10 mouse cellular contexts compared by ENCODE assay signal in the genomic region with DNA sequence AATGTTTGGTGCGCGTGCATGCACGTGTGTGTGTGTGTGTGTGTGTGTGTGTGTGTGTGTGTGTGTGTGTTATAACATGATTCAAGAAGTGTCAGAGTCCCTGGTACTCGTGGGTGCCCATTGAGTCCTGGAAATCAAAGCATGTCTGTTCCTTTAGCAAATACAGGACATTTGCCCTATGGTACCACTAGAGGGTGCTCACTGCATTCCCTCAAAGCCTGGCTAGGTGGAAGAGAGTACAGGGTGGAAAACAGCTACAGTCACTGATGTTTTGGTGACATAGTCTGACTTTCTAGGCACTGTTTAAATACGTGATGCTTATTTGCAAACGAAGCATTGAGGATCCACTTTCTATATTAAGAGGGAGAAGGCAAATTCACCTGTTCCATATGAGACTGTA. TPM values are rescaled to one million over a fixed set of nuclear protein-coding genes. Genes with fewer than 3 reads are reported as not detected.
DNase-seq lines count a peak whose midpoint lies in the region; ATAC-seq and TF ChIP-seq lines count a peak whose summit lies in the region.
"Had no signal": no experiment of that assay in that cellular context is flagged by ENCODE, and none has a peak within 500 bp of the region (broad histone marks: within the 10 kb centered on the region; RNA-seq: fewer than 3 reads in every experiment).

No protein-coding gene starts in this region.

- no peaks in the 10 kb centered on the region for H3K27me3 ChIP-seq in spleen, adult 2 months (ENCODE audit: control insufficient read depth, insufficient read depth, low read length)
- no peaks in the 10 kb centered on the region for H3K27me3 ChIP-seq in forebrain, embryonic 15.5 days
- no peaks in the 10 kb centered on the region for H3K27me3 ChIP-seq in kidney, adult 2 months (replicated peaks; ENCODE audit: control insufficient read depth, insufficient read depth, low read length)
- no peaks in the 10 kb centered on the region for H3K27me3 ChIP-seq in limb, embryonic 10.5 days (ENCODE audit: low read depth, poor library complexity, severe bottlenecking)
- H3K27me3 ChIP-seq in midbrain, postnatal 0 days (ENCODE audit: insufficient read depth, low read length), result 0 out of 2 replicates have a peak, but pooled peaks cover 11% of the 10 kb centered on the region

- 0 out of 2 replicates have a peak, but pooled peaks have one; percentile 48 for TF ChIP-seq CTCF in spleen, adult 2 months (IDR thresholded peaks at IDR 0.05; ENCODE audit: extremely low read depth, insufficient read depth, insufficient read length, insufficient replicate concordance)
- TF ChIP-seq CTCF in kidney, adult 2 months (conservative IDR thresholded peaks at IDR 0.05; ENCODE audit: insufficient read depth, insufficient read length, low read depth, low read length), result peak; percentile 83
- TF ChIP-seq CTCF in midbrain, postnatal 0 days (IDR thresholded peaks at IDR 0.05), result peak; percentile 99

- DNase-seq in spleen, adult 2 months (ENCODE audit: low read depth in 1 of 2, low spot score in 2 of 2), result peak in 1 of 2 experiments; percentile 11
- no peak for DNase-seq in spleen, postnatal 4 days (ENCODE audit: low spot score in 2 of 2)
- peak; percentile 20 for DNase-seq in cerebellum, adult 11-12 months
- DNase-seq in kidney, adult 2 months, result peak; percentile 15
- peak; percentile 33 for DNase-seq in limb, embryonic 10.5 days (ENCODE audit: low spot score)
- peak; percentile 89 for DNase-seq in midbrain, postnatal 0 days (ENCODE audit: low spot score)
- DNase-seq in testis, postnatal 14 days (ENCODE audit: low spot score), result no peak

- no peak overlapping the region for H3K4me2 ChIP-seq in forebrain, embryonic 15.5 days (replicated peaks)
- H3K4me2 ChIP-seq in midbrain, postnatal 0 days (ENCODE audit: low read depth, low read length, poor library complexity, severe bottlenecking), result no peak overlapping the region
- H3K4me2 ChIP-seq: embryonic facial prominence, embryonic 13.5 days had no signal

- H3K9me3 ChIP-seq in forebrain, embryonic 15.5 days, result no peaks in the 10 kb centered on the region
- H3K9me3 ChIP-seq in limb, embryonic 10.5 days (replicated peaks), result no peaks in the 10 kb centered on the region
- H3K9me3 ChIP-seq in midbrain, postnatal 0 days (ENCODE audit: low read length), result no peaks in the 10 kb centered on the region
- H3K9me3 ChIP-seq: embryonic facial prominence, embryonic 13.5 days had no signal

- H3K4me3 ChIP-seq in spleen, adult 2 months (ENCODE audit: extremely low read depth, insufficient read depth, insufficient read length), result no peak overlapping the region
- no peak overlapping the region for H3K4me3 ChIP-seq in forebrain, embryonic 15.5 days
- H3K4me3 ChIP-seq in kidney, adult 2 months (ENCODE audit: insufficient read depth, low read depth, low read length), result no peak overlapping the region
- H3K4me3 ChIP-seq in limb, embryonic 10.5 days, result no peak overlapping the region
- H3K4me3 ChIP-seq in midbrain, postnatal 0 days (ENCODE audit: low read depth, low read length), result no peak overlapping the region
- H3K4me3 ChIP-seq: embryonic facial prominence, embryonic 13.5 days; myocyte had no signal

- no peak overlapping the region for H3K9ac ChIP-seq in forebrain, embryonic 15.5 days (replicated peaks)
- no peak overlapping the region for H3K9ac ChIP-seq in midbrain, postnatal 0 days (replicated peaks; ENCODE audit: low read length, poor library complexity, severe bottlenecking)
- H3K9ac ChIP-seq: embryonic facial prominence, embryonic 13.5 days had no signal

- no peak for TF ChIP-seq POLR2A in spleen, adult 2 months (IDR thresholded peaks at IDR 0.05; ENCODE audit: low read depth, low read length)
- no peak for TF ChIP-seq POLR2A in kidney, adult 2 months (IDR thresholded peaks at IDR 0.05; ENCODE audit: low read depth, low read length)

- H3K27ac ChIP-seq in spleen, adult 2 months (ENCODE audit: insufficient read depth, low read length), result no peak overlapping the region
- no peak overlapping the region for H3K27ac ChIP-seq in forebrain, embryonic 15.5 days (replicated peaks)
- H3K27ac ChIP-seq in kidney, adult 2 months (ENCODE audit: insufficient read depth, low read depth, low read length), result no peak overlapping the region
- no peak overlapping the region for H3K27ac ChIP-seq in limb, embryonic 10.5 days
- H3K27ac ChIP-seq in midbrain, postnatal 0 days (ENCODE audit: low read depth, low read length), result no peak overlapping the region
- H3K27ac ChIP-seq: embryonic facial prominence, embryonic 13.5 days had no signal

- H3K36me3 ChIP-seq in spleen, adult 2 months (ENCODE audit: control insufficient read depth, insufficient read depth, low read length), result no peaks in the 10 kb centered on the region
- H3K36me3 ChIP-seq in forebrain, embryonic 15.5 days, result no peaks in the 10 kb centered on the region
- no peaks in the 10 kb centered on the region for H3K36me3 ChIP-seq in kidney, adult 2 months (ENCODE audit: control insufficient read depth, insufficient read depth, low read length)
- no peaks in the 10 kb centered on the region for H3K36me3 ChIP-seq in limb, embryonic 10.5 days
- H3K36me3 ChIP-seq in midbrain, postnatal 0 days (ENCODE audit: insufficient read depth, low read length), result no peaks in the 10 kb centered on the region
- H3K36me3 ChIP-seq: embryonic facial prominence, embryonic 13.5 days had no signal

- 5% methylated on average over 6 of the region's 6 CpGs for WGBS in spleen, adult 2 months
- WGBS in forebrain, embryonic 15.5 days, result 9% methylated on average over 6 of the region's 6 CpGs
- WGBS in kidney, adult 2 months, result 5% methylated on average over 6 of the region's 6 CpGs
- WGBS in limb, embryonic 10.5 days, result 13% methylated on average over 6 of the region's 6 CpGs
- WGBS in midbrain, postnatal 0 days, result 4% methylated on average over 6 of the region's 6 CpGs

- H3K4me1 ChIP-seq in spleen, adult 2 months (ENCODE audit: control insufficient read depth, insufficient read depth, insufficient read length), result no peaks in the 10 kb centered on the region
- no peaks in the 10 kb centered on the region for H3K4me1 ChIP-seq in forebrain, embryonic 15.5 days
- no peaks in the 10 kb centered on the region for H3K4me1 ChIP-seq in kidney, adult 2 months (ENCODE audit: control insufficient read depth, insufficient read depth, low read length)
- H3K4me1 ChIP-seq in limb, embryonic 10.5 days, result no peaks in the 10 kb centered on the region
- H3K4me1 ChIP-seq in midbrain, postnatal 0 days (ENCODE audit: insufficient read depth, low read length), result no peaks in the 10 kb centered on the region
- H3K4me1 ChIP-seq: embryonic facial prominence, embryonic 13.5 days had no signal

- ATAC-seq in forebrain, embryonic 15.5 days (replicated peaks), result peak; percentile 92
- peak; percentile 83 for ATAC-seq in midbrain, postnatal 0 days (ENCODE audit: low FRiP score)

RNA-seq across cellular contexts. Expression of a gene that starts 27.9 kb away (rescaled TPM):
- not detected in 2 replicates for polyA plus RNA-seq in spleen, adult 2 months (2012; rRNA removed)
- not detected in 2 replicates for polyA plus RNA-seq in forebrain, embryonic 15.5 days (2015; fragmentation: Nextera tagmentation; extraction: Ambion mirVana)
- polyA plus RNA-seq in kidney, adult 2 months (2012; rRNA removed), result not detected in 2 replicates
- polyA plus RNA-seq in limb, embryonic 10.5 days (2016; fragmentation: Nextera tagmentation; extraction: Ambion mirVana), result not detected in 2 replicates
- total RNA-seq in midbrain, postnatal 0 days (2014; rRNA removed), result not detected in 2 replicates
- not detected in 2 replicates for polyA plus RNA-seq in midbrain, postnatal 0 days (2015; fragmentation: Nextera tagmentation; extraction: Ambion mirVana)
- polyA plus RNA-seq: embryonic facial prominence, embryonic 13.5 days; myocyte had no signal

RNA-seq across cellular contexts. Expression of a gene that starts 31.9 kb away (rescaled TPM):
- 0.04 and 0.06 TPM in 2 replicates for polyA plus RNA-seq in spleen, adult 2 months (2012; rRNA removed)
- 6.8 and 7.1 TPM in 2 replicates for polyA plus RNA-seq in forebrain, embryonic 15.5 days (2015; fragmentation: Nextera tagmentation; extraction: Ambion mirVana)
- 0.04 and 0.06 TPM in 2 replicates for polyA plus RNA-seq in kidney, adult 2 months (2012; rRNA removed)
- polyA plus RNA-seq in limb, embryonic 10.5 days (2016; fragmentation: Nextera tagmentation; extraction: Ambion mirVana), result 0.73 and 1.2 TPM in 2 replicates
- 19.9 and 25.3 TPM in 2 replicates for total RNA-seq in midbrain, postnatal 0 days (2014; rRNA removed)
- 6.0 and 8.2 TPM in 2 replicates for polyA plus RNA-seq in midbrain, postnatal 0 days (2015; fragmentation: Nextera tagmentation; extraction: Ambion mirVana)
- polyA plus RNA-seq: myocyte had no signal

RNA-seq across cellular contexts. Expression of a gene that starts 45.9 kb away (rescaled TPM):
- 0.12 and 0.14 TPM in 2 replicates for polyA plus RNA-seq in spleen, adult 2 months (2012; rRNA removed)
- polyA plus RNA-seq in forebrain, embryonic 15.5 days (2015; fragmentation: Nextera tagmentation; extraction: Ambion mirVana), result not detected in 2 replicates
- polyA plus RNA-seq in kidney, adult 2 months (2012; rRNA removed), result not detected in 2 replicates
- polyA plus RNA-seq in limb, embryonic 10.5 days (2016; fragmentation: Nextera tagmentation; extraction: Ambion mirVana), result not detected in 2 replicates
- total RNA-seq in midbrain, postnatal 0 days (2014; rRNA removed), result not detected in 2 replicates
- polyA plus RNA-seq in midbrain, postnatal 0 days (2015; fragmentation: Nextera tagmentation; extraction: Ambion mirVana), result not detected in 2 replicates
- polyA plus RNA-seq: embryonic facial prominence, embryonic 13.5 days; myocyte had no signal

Comparison
In these comparisons a context has a peak if more than half of its experiments do, and no peak if none do; other contexts are left out.
1. DNase-seq: peak in cerebellum, adult 11-12 months (single experiment), kidney, adult 2 months (single experiment), limb, embryonic 10.5 days (single experiment) and midbrain, postnatal 0 days (single experiment); none in spleen, postnatal 4 days (0 of 2) and testis, postnatal 14 days (single experiment).
2. CTCF ChIP-seq: peak in every context shown above with its lines; median percentile 99 in midbrain, postnatal 0 days; 83 in kidney, adult 2 months; 48 in spleen, adult 2 months.